Mouse (Mus musculus): ENCODE results near the gene Gab2. TPM values are rescaled to one million over a fixed set of nuclear protein-coding genes. Genes with fewer than 3 reads are reported as not detected.

Gene Gab2
- polyA plus RNA-seq, 1 experiment from 2014 or later = 5.4 TPM

DNA sequence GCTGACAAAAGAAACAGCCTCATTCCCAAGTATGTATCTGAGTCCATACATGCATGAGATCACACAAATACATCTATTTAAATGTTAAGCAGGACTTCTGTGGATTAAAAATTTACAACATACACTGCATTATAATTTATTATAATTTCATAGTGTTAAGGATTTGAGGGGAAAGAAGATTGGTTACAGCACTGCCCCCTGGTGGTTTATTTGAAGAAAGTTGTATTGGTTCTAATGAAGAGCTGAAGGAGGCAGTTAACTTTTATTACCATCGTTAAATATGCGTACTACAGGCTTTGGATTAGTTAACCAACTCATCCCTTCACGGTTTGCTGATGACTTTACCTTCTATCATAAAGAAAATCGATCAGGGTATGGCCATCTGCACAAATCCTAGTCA, 3.9 kb downstream of the Gab2 start:
- Histone ChIP-seq H3K4me3 (ENCODE audit: low read length) (no peak overlapping the region), H3K36me3 (ENCODE audit: control insufficient read depth, insufficient read depth, low read length) (no peaks in the 10 kb centered on the region), H3K4me2 (ENCODE audit: low read depth, low read length) (no peak overlapping the region), H3K27me3 (replicated peaks; ENCODE audit: control insufficient read depth, insufficient read depth, low read length) (no peaks in the 10 kb centered on the region), H3K9me3 (ENCODE audit: control insufficient read depth, low read length) (no peaks in the 10 kb centered on the region), H3K4me1 (ENCODE audit: control insufficient read depth, insufficient read depth, low read length) (peaks cover 17% of the 10 kb centered on the region), H3K27ac (ENCODE audit: low read length) (no peak overlapping the region), H3K9ac (ENCODE audit: low read depth, low read length) (no peak overlapping the region)
- WGBS = 14% methylated on average over 4 of the region's 4 CpGs
- no peak for ATAC-seq

DNA sequence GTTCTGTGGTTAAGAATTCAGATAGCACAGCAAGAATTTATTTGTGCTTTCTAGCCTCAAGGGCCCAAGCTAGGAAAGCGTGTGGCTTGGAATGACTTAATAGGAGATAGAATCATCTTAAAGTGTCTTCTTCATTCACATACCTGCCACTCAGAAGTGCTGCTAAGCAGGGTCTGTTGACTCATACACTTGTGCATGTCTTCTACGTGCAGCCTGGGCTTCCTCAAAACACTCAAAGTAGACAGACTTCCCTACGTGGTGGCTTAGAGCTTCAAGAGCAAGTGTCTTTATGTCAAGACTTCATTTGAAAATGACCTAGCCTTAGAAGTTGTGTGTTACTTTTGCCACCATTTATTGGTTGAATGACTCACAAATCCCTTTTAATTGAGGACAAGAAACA, 12.9 kb downstream of the Gab2 start:
- no peaks in the 10 kb centered on the region for H3K27me3 ChIP-seq (replicated peaks; ENCODE audit: control insufficient read depth, insufficient read depth, low read length)
- H3K9me3 ChIP-seq (ENCODE audit: control insufficient read depth, low read length) = no peaks in the 10 kb centered on the region
- no peak for ATAC-seq
- no peaks in the 10 kb centered on the region for H3K4me1 ChIP-seq (ENCODE audit: control insufficient read depth, insufficient read depth, low read length)
- 81% methylated on average over 3 of the region's 3 CpGs for WGBS
- H3K27ac ChIP-seq (ENCODE audit: low read length) = no peak overlapping the region
- no peak overlapping the region for H3K9ac ChIP-seq (ENCODE audit: low read depth, low read length)
- H3K36me3 ChIP-seq (ENCODE audit: control insufficient read depth, insufficient read depth, low read length) = no peaks in the 10 kb centered on the region
- no peak overlapping the region for H3K4me3 ChIP-seq (ENCODE audit: low read length)
- H3K4me2 ChIP-seq (ENCODE audit: low read depth, low read length) = no peak overlapping the region

DNA sequence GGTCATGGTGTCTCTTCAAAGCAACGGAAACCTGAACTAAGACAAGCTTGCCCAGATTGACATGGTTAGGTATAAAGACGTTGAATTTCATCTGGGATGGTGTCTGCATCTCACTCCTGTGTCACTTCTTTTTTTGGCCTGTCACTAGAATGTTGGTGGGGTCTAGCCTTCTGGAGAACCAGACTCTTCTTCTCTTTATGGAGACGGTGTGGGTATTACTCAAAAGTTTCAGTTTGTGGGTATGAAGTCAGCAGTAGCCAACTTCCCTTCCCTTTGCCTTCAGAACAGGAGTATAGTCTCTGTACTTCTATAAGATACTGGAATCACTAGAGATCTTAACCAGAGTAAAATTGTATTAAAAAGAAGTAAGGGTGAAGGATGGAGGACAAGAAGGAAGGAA, 26.7 kb downstream of the Gab2 start:
- Histone ChIP-seq H3K9ac (ENCODE audit: low read depth, low read length) (no peak overlapping the region), H3K4me3 (ENCODE audit: low read length) (no peak overlapping the region), H3K27me3 (replicated peaks; ENCODE audit: control insufficient read depth, insufficient read depth, low read length) (no peaks in the 10 kb centered on the region), H3K27ac (ENCODE audit: low read length) (no peak overlapping the region), H3K4me2 (ENCODE audit: low read depth, low read length) (no peak overlapping the region), H3K4me1 (ENCODE audit: control insufficient read depth, insufficient read depth, low read length) (no peaks in the 10 kb centered on the region), H3K36me3 (ENCODE audit: control insufficient read depth, insufficient read depth, low read length) (no peaks in the 10 kb centered on the region), H3K9me3 (ENCODE audit: control insufficient read depth, low read length) (no peaks in the 10 kb centered on the region)
- WGBS = 90% methylated on average over 3 of the region's 3 CpGs
- ATAC-seq = no peak

DNA sequence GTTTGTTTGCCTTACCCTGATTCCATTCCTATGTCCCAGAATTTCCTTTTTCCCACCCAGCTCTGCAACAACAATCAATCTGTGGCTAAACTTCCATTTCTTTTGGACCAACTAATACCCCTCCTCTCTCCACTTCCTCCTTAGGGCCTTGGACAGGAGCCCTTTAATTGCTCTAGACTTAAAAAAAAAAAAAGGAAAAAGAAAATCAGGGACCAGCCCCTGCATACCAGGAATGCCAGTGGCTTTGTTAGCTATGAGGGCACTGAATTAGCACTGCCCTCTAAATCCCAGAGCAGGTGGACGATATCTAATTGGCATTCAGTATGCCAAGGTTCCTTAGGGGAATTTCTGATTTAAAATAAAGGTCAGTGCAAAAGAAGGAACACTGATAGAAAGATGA, 47.6 kb downstream of the Gab2 start:
- no peaks in the 10 kb centered on the region for H3K4me1 ChIP-seq (ENCODE audit: control insufficient read depth, insufficient read depth, low read length)
- no peak overlapping the region for H3K9ac ChIP-seq (ENCODE audit: low read depth, low read length)
- no peak for ATAC-seq
- WGBS = 57% methylated on average over 1 of the region's 1 CpGs
- no peak overlapping the region for H3K4me2 ChIP-seq (ENCODE audit: low read depth, low read length)
- H3K36me3 ChIP-seq (ENCODE audit: control insufficient read depth, insufficient read depth, low read length) = no peaks in the 10 kb centered on the region
- no peaks in the 10 kb centered on the region for H3K27me3 ChIP-seq (replicated peaks; ENCODE audit: control insufficient read depth, insufficient read depth, low read length)
- H3K9me3 ChIP-seq (ENCODE audit: control insufficient read depth, low read length) = no peaks in the 10 kb centered on the region
- no peak overlapping the region for H3K27ac ChIP-seq (ENCODE audit: low read length)
- no peak overlapping the region for H3K4me3 ChIP-seq (ENCODE audit: low read length)

DNA sequence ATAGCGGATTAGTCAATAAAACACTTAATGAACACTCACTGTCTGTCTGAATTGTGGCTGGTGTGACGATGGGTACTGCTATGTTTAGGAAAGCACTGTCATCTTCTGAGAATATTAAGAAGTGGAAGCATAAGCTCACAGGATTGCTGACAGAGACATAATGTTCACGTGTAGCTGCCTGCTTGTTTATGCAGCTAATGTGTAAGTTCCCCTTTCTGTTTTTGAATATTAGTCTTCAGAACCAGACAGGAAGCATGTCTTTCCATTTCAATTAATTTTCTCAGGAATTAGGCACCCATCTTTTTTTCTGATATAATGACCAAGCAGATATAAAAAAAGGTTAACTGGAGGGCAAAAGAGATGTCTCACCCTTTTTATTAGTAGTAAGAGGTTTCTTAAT, 55.1 kb downstream of the Gab2 start:
- 67% methylated on average over 3 of the region's 3 CpGs for WGBS
- Histone ChIP-seq H3K36me3 (ENCODE audit: control insufficient read depth, insufficient read depth, low read length) (no peaks in the 10 kb centered on the region), H3K27ac (ENCODE audit: low read length) (no peak overlapping the region), H3K27me3 (replicated peaks; ENCODE audit: control insufficient read depth, insufficient read depth, low read length) (no peaks in the 10 kb centered on the region), H3K4me3 (ENCODE audit: low read length) (no peak overlapping the region), H3K9ac (ENCODE audit: low read depth, low read length) (no peak overlapping the region), H3K4me1 (ENCODE audit: control insufficient read depth, insufficient read depth, low read length) (no peaks in the 10 kb centered on the region), H3K9me3 (ENCODE audit: control insufficient read depth, low read length) (no peaks in the 10 kb centered on the region), H3K4me2 (ENCODE audit: low read depth, low read length) (no peak overlapping the region)
- no peak for ATAC-seq

DNA sequence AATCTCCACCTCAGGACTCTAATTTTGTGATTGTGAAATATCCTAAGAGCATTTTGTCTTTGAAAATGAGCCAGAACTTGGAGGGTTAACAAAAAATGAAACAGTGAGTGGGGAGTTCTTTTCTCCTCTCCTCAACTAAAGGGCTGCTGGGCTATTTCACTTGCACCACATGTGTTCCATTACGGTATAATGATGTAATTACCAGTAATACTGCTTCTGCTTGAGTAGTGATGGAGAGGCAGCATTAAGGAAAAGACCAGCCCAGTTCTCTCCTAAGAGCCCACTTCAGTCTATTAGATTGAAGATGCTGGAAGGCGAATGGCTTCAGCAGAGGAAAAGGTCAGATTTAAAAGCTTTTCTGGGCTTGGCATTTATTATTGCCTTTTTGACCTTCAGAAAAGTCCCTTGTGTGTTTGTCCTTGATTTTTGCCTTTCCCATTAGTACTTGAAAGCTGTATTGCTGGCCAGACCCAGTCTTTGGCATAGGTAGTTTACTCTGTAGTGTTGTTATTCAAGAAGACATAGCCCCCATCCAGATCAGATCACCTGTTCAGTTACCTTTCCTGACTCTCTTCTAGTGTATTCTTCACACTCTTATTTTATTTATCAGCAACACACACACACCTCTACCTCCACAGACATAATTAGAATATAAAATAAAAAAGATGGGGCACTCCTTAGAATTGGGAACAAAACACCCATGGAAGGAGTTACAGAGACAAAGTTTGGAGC, 69.9 kb downstream of the Gab2 start:
- no peaks in the 10 kb centered on the region for H3K9me3 ChIP-seq (ENCODE audit: control insufficient read depth, low read length)
- no peak for ATAC-seq
- peaks cover 4% of the 10 kb centered on the region; the same call in 1 of the 2 replicates for H3K4me1 ChIP-seq (ENCODE audit: control insufficient read depth, insufficient read depth, low read length)
- H3K4me2 ChIP-seq (ENCODE audit: low read depth, low read length) = no peak overlapping the region
- no peak overlapping the region for H3K27ac ChIP-seq (ENCODE audit: low read length)
- no peaks in the 10 kb centered on the region for H3K27me3 ChIP-seq (replicated peaks; ENCODE audit: control insufficient read depth, insufficient read depth, low read length)
- H3K4me3 ChIP-seq (ENCODE audit: low read length) = no peak overlapping the region
- H3K36me3 ChIP-seq (ENCODE audit: control insufficient read depth, insufficient read depth, low read length) = no peaks in the 10 kb centered on the region
- 64% methylated on average over 2 of the region's 2 CpGs for WGBS
- no peak overlapping the region for H3K9ac ChIP-seq (ENCODE audit: low read depth, low read length)

DNA sequence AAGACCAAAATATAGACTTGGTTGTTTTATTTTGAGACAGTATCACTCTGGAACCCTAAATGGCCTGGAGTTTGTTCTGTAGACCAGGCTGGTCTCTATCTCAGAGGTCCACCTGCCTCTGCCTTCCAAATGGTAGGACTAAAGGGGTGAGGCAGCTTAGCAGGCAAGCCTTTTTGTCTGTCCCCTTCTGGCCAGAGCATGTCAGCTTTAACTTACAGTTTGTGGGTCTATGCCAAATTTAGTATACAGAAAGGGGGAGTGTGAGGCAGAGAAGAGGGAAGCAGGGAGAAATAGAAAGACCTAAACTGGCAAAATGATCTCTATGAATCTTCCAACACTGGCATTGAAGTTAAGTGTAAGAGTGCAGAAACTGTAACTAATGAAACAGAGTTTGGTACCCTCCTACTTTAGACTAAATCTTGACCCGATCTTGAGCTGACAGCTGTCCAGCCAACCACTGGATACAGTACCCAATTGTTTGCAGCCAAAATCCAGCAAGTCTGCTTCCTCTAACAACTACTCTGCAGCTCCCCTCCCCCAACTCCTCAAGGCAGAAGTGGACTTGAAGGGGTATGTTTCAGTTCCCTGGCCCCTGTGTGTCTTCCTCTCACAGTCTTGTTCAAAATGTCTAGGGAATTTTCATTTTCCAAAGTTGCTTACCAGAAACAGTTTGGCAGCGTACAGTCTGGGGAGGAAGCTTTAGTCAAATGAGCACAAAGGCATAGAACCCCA, 73.5 kb downstream of the Gab2 start:
- H3K4me1 ChIP-seq (ENCODE audit: control insufficient read depth, insufficient read depth, low read length) = peaks cover 4% of the 10 kb centered on the region; the same call in 1 of the 2 replicates
- no peak overlapping the region for H3K27ac ChIP-seq (ENCODE audit: low read length)
- 70% methylated on average over 2 of the region's 2 CpGs for WGBS
- no peak overlapping the region for H3K4me2 ChIP-seq (ENCODE audit: low read depth, low read length)
- H3K27me3 ChIP-seq (replicated peaks; ENCODE audit: control insufficient read depth, insufficient read depth, low read length) = no peaks in the 10 kb centered on the region
- H3K9me3 ChIP-seq (ENCODE audit: control insufficient read depth, low read length) = no peaks in the 10 kb centered on the region
- no peak for ATAC-seq
- no peaks in the 10 kb centered on the region for H3K36me3 ChIP-seq (ENCODE audit: control insufficient read depth, insufficient read depth, low read length)
- no peak overlapping the region for H3K9ac ChIP-seq (ENCODE audit: low read depth, low read length)
- no peak overlapping the region for H3K4me3 ChIP-seq (ENCODE audit: low read length)

DNA sequence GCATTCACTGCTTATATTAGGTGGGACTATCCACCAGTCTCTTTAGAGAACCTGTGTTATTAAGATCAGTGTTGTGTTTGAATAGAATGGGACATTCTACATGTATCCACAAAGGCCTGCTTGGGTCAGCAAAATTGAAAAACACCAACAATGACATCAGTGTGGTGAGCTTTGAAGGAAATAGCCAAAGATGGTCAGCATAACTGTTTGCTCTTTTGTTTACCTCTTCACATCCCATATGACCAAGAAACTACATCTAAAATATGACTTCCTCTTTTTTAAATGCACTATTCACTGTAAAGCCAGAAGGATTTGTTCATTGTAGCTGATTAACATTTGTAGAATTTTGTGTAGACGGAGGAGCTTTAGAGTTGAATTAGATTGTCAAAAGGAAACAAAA, 82.9 kb downstream of the Gab2 start:
- no peak overlapping the region for H3K4me2 ChIP-seq (ENCODE audit: low read depth, low read length)
- no peak for ATAC-seq
- no peaks in the 10 kb centered on the region for H3K36me3 ChIP-seq (ENCODE audit: control insufficient read depth, insufficient read depth, low read length)
- no peaks in the 10 kb centered on the region for H3K4me1 ChIP-seq (ENCODE audit: control insufficient read depth, insufficient read depth, low read length)
- H3K27me3 ChIP-seq (replicated peaks; ENCODE audit: control insufficient read depth, insufficient read depth, low read length) = no peaks in the 10 kb centered on the region
- H3K4me3 ChIP-seq (ENCODE audit: low read length) = no peak overlapping the region
- no peaks in the 10 kb centered on the region for H3K9me3 ChIP-seq (ENCODE audit: control insufficient read depth, low read length)
- 69% methylated on average over 1 of the region's 1 CpGs for WGBS
- no peak overlapping the region for H3K27ac ChIP-seq (ENCODE audit: low read length)
- no peak overlapping the region for H3K9ac ChIP-seq (ENCODE audit: low read depth, low read length)

DNA sequence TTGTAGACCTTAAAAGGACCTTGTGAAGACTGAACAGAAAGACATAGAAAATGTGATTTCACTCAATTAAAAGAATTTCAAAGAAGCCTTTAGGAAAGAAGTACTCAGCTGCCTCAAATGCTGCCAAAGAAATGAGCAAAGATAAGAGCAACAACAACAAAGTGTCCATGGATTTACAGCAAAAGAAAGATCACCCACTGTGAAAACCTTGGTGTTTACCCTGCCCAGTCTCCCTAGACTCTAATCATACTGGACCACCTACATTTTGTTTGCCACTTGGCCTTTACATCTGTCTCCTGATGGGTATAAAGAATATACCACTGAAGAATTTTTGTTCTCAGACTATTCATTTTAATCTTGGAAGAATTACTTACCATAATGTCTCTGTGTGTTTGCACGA, 89.7 kb downstream of the Gab2 start:
- H3K36me3 ChIP-seq (ENCODE audit: control insufficient read depth, insufficient read depth, low read length) = no peaks in the 10 kb centered on the region
- H3K27me3 ChIP-seq (replicated peaks; ENCODE audit: control insufficient read depth, insufficient read depth, low read length) = no peaks in the 10 kb centered on the region
- 68% methylated on average over 1 of the region's 1 CpGs for WGBS
- ATAC-seq = no peak
- H3K9me3 ChIP-seq (ENCODE audit: control insufficient read depth, low read length) = no peaks in the 10 kb centered on the region
- H3K4me1 ChIP-seq (ENCODE audit: control insufficient read depth, insufficient read depth, low read length) = peaks cover 7% of the 10 kb centered on the region; the same call in 1 of the 2 replicates
- H3K4me3 ChIP-seq (ENCODE audit: low read length) = no peak overlapping the region
- H3K9ac ChIP-seq (ENCODE audit: low read depth, low read length) = no peak overlapping the region
- H3K4me2 ChIP-seq (ENCODE audit: low read depth, low read length) = no peak overlapping the region
- H3K27ac ChIP-seq (ENCODE audit: low read length) = no peak overlapping the region
